Mouse (Mus musculus): ENCODE measurements around the gene Ttc28.

DNA sequence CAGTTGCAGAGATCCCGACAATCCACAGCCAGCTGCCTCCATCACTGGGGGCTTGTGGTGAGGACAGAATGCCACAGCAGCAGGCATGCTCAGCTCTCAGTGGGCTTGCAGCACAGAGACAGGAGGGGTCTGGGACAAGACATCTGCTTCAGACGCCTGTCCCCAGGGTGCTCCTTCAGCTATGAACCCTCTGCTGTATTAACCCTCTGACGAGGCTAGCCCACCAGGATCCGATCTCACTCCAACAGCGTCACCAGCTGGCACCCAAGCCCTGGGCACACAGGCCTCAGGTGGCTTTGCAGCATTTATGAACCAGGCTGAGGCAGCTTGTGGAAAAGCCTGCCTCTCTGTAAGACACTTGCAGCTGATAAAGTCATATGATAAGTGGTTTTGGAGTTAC is 339.4 kb downstream of the Ttc28 start:
- no peak for TF ChIP-seq CTCF (IDR thresholded peaks at IDR 0.05; ENCODE audit: low read depth)
- no peak for TF ChIP-seq EP300 (optimal IDR thresholded peaks at IDR 0.05)

Measured in stomach, postnatal 0 days (tissue).